Mouse (Mus musculus): ENCODE measurements around the gene Map3k13. TPM values are rescaled to one million over a fixed set of nuclear protein-coding genes. Genes with fewer than 3 reads are reported as not detected.

Map3k13 gene
- under 1 TPM; 0.45 to 0.74 TPM for polyA plus RNA-seq (2017; shearing (Covaris generic))

GRCm38 (mm10) chr16:21793875-21794696 lies at the start of gene Map3k13:
Gene Map3k13, plus strand, starts transcription at chr16:21794346.

GRCm38 (mm10) chr16:21787516-21788353 lies 6.4 kb upstream of the Map3k13 start, which contains the start of gene Ehhadh:
Gene Ehhadh, minus strand, starts transcription at chr16:21787807.

GRCm38 (mm10) chr16:21946761-21947715 lies 152.9 kb downstream of the Map3k13 start, which contains the start of gene Tmem41a:
Gene Tmem41a, minus strand, starts transcription at chr16:21947552.

Other genes starting within 250 kb of the Map3k13 start
- gene 2510009E07Rik, start 99.7 kb upstream of the Map3k13 start, polyA plus RNA-seq (2017; shearing (Covaris generic)): 1 to 10 TPM; 5.8 to 6.4 TPM
- gene Ehhadh, start 6.5 kb upstream of the Map3k13 start, polyA plus RNA-seq (2017; shearing (Covaris generic)): 1 to 10 TPM; 7.6 to 7.9 TPM
- 10 to 100 TPM; 11.1 to 22.6 TPM for gene Tmem41a, start 153.2 kb downstream of the Map3k13 start, polyA plus RNA-seq (2017; shearing (Covaris generic))
- gene Liph, start 201.3 kb downstream of the Map3k13 start, polyA plus RNA-seq (2017; shearing (Covaris generic)): under 1 TPM in 1 of 2 experiments, not detected in 1; 0.18 TPM
- gene Senp2, start 215.1 kb downstream of the Map3k13 start, polyA plus RNA-seq (2017; shearing (Covaris generic)): 10 to 100 TPM; 54.7 to 62.5 TPM